Mouse (Mus musculus) megakaryocyte-erythroid progenitor cell, adult 5-6 weeks (primary cell): ENCODE data around the gene Grap2. TPM values are rescaled to one million over a fixed set of nuclear protein-coding genes. Genes with fewer than 3 reads are reported as not detected.

Experiments
- total RNA-seq, 2 experiments: library from RNA; stranded (forward) in 1 of 2; stranded (reverse) in 1 of 2; fragments of 200-1000, 215-1000 nt in 1 of 2; fragments of >200 nt in 1 of 2; fragmentation: Nextera tagmentation in 1 of 2; gene quantifications; 2 replicates each; pipeline ENCODE4 v1.2.3; 2014 to 2017

The Grap2 gene
- total RNA-seq, 2 experiments from 2014 or later, result 2.0 to 7.0 TPM

Other genes with a start within 250 kb of the Grap2 start
- gene Enthd1, start 7.4 kb upstream of the Grap2 start, total RNA-seq (2014; fragmentation: Nextera tagmentation), result not detected in 2 replicates
- gene Enthd1, start 7.4 kb upstream of the Grap2 start, total RNA-seq (2017), result not detected in 2 replicates
- gene Fam83f, start 99.3 kb downstream of the Grap2 start, total RNA-seq (2014; fragmentation: Nextera tagmentation), result not detected in 2 replicates
- not detected in 2 replicates for gene Fam83f, start 99.3 kb downstream of the Grap2 start, total RNA-seq (2017)
- 79.3 and 89.0 TPM in 2 replicates for gene Tnrc6b, start 138.7 kb downstream of the Grap2 start, total RNA-seq (2014; fragmentation: Nextera tagmentation)
- gene Tnrc6b, start 138.7 kb downstream of the Grap2 start, total RNA-seq (2017), result 40.3 and 48.5 TPM in 2 replicates